Mouse (Mus musculus): ENCODE measurements at regions not wholly inside any gene's neighbourhood (a gene's known extent, or its start where the extent isn't known, plus 50 kb on each side); places are given as distances from the start of the nearest gene placed in this dataset.

DNA sequence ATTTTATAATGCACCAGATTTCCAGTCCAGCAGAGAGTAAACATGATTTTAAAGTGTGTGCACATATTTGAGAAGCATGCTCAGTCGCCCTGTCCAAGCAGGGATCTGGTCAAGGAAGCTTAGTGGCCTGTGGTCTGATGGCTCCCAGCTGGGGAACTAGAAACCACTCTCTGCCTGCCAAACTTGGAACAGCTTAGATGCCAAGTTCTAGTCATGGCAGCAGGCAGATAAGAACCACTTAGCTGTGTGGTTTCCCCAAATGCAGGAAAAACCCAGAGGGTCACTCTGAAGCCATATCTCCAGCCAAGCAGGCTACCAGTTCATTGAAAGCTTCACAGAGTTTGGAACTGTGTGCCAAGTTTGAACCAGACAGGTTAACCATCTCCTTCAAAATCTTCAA lies 86.1 kb downstream of the Fam114a2 start:
- TF ChIP-seq CTCF (IDR thresholded peaks at IDR 0.05; ENCODE audit: insufficient read depth, low read length), result no peak
- no peak for TF ChIP-seq POLR2A (IDR thresholded peaks at IDR 0.05; ENCODE audit: borderline replicate concordance, extremely low read depth, low read depth, low read length)
